Mouse (Mus musculus) heart, adult 2 months (tissue): ENCODE data around the gene Slc25a30.

Experiments
- CTCF ChIP-seq: fragments of 200-600 bp; IDR thresholded peaks from 2 replicates; pipeline ENCODE4 v1.8.1; 2022; ENCODE audit warnings: antibody characterized with exemption, mild to moderate bottlenecking, moderate library complexity
- EP300 ChIP-seq: fragments of 200-500 bp; IDR thresholded peaks from 2 replicates; pipeline ENCODE4 v1.6.1; 2011; ENCODE audit warnings: low read depth, low read length, control low read depth; ENCODE audit not compliant: insufficient read depth

GRCm38 (mm10) chr14:75836579-75836978, 49.7 kb upstream of the Slc25a30 start:
- no peak for TF ChIP-seq CTCF
- no peak for TF ChIP-seq EP300
